Mouse (Mus musculus): ENCODE results near the gene Nemp2. TPM values are rescaled to one million over a fixed set of nuclear protein-coding genes. Genes with fewer than 3 reads are reported as not detected.

Nemp2 gene
- polyA plus RNA-seq, 1 experiment from 2014 or later = 9.6 TPM

Other genes with a start within 250 kb of the Nemp2 start
- gene Nab1, start 130.0 kb upstream of the Nemp2 start, polyA plus RNA-seq (2015; fragmentation: Nextera tagmentation; extraction: Ambion mirVana) = 8.5 and 10.4 TPM in 2 replicates
- 4.0 TPM in 2 replicates for gene Mfsd6, start 96.8 kb downstream of the Nemp2 start, polyA plus RNA-seq (2015; fragmentation: Nextera tagmentation; extraction: Ambion mirVana)
- gene Inpp1, start 187.0 kb downstream of the Nemp2 start, polyA plus RNA-seq (2015; fragmentation: Nextera tagmentation; extraction: Ambion mirVana) = 13.5 and 18.3 TPM in 2 replicates
- 23.9 and 25.1 TPM in 2 replicates for gene Hibch, start 214.2 kb downstream of the Nemp2 start, polyA plus RNA-seq (2015; fragmentation: Nextera tagmentation; extraction: Ambion mirVana)